Mouse (Mus musculus): ENCODE data around the gene Rnf168. TPM values are rescaled to one million over a fixed set of nuclear protein-coding genes. Genes with fewer than 3 reads are reported as not detected.

Rnf168 gene
- polyA plus RNA-seq, 1 experiment from 2014 or later: 25.7 TPM

MicroRNAs within 50 kb of the gene (microRNA counts, 519-probe panel; counts per million panel counts)
- not detected for microRNA mmu-miR-1946a

Small RNA genes within 50 kb of the gene (microRNA-seq; reads per million reads assigned to microRNA genes)
- gene Mir1946a: not detected

Other genes with a start within 250 kb of the Rnf168 start
- 38.7 and 47.2 TPM in 2 replicates for gene Pak2, start 198.1 kb upstream of the Rnf168 start, polyA plus RNA-seq (2014; fragmentation: Nextera tagmentation; extraction: Ambion mirVana)
- 119 and 125 TPM in 2 replicates for gene Pigx, start 177.7 kb upstream of the Rnf168 start, polyA plus RNA-seq (2014; fragmentation: Nextera tagmentation; extraction: Ambion mirVana)
- 47.5 and 50.9 TPM in 2 replicates for gene Cep19, start 177.7 kb upstream of the Rnf168 start, polyA plus RNA-seq (2014; fragmentation: Nextera tagmentation; extraction: Ambion mirVana)
- gene Nrros, start 111.9 kb upstream of the Rnf168 start, polyA plus RNA-seq (2014; fragmentation: Nextera tagmentation; extraction: Ambion mirVana): 3.4 and 8.7 TPM in 2 replicates
- gene Bex6, start 97.6 kb upstream of the Rnf168 start, polyA plus RNA-seq (2014; fragmentation: Nextera tagmentation; extraction: Ambion mirVana): not detected in 2 replicates
- gene Fbxo45, start 30.3 kb upstream of the Rnf168 start, polyA plus RNA-seq (2014; fragmentation: Nextera tagmentation; extraction: Ambion mirVana): 15.0 and 15.6 TPM in 2 replicates
- 12.8 and 15.6 TPM in 2 replicates for gene Wdr53, start 30.2 kb upstream of the Rnf168 start, polyA plus RNA-seq (2014; fragmentation: Nextera tagmentation; extraction: Ambion mirVana)
- gene Smco1, start 6.0 kb upstream of the Rnf168 start, polyA plus RNA-seq (2014; fragmentation: Nextera tagmentation; extraction: Ambion mirVana): not detected in 2 replicates
- gene Ubxn7, start 54.8 kb downstream of the Rnf168 start, polyA plus RNA-seq (2014; fragmentation: Nextera tagmentation; extraction: Ambion mirVana): 29.1 and 30.0 TPM in 2 replicates
- gene Tm4sf19, start 123.0 kb downstream of the Rnf168 start, polyA plus RNA-seq (2014; fragmentation: Nextera tagmentation; extraction: Ambion mirVana): not detected in 2 replicates
- gene Tctex1d2, start 142.2 kb downstream of the Rnf168 start, polyA plus RNA-seq (2014; fragmentation: Nextera tagmentation; extraction: Ambion mirVana): 34.1 and 40.1 TPM in 2 replicates
- gene Pcyt1a, start 153.5 kb downstream of the Rnf168 start, polyA plus RNA-seq (2014; fragmentation: Nextera tagmentation; extraction: Ambion mirVana): 34.9 and 57.0 TPM in 2 replicates
- 0.16 TPM in 1 of 2 replicates, not detected in the other for gene Slc51a, start 210.4 kb downstream of the Rnf168 start, polyA plus RNA-seq (2014; fragmentation: Nextera tagmentation; extraction: Ambion mirVana)
- gene Zdhhc19, start 218.8 kb downstream of the Rnf168 start, polyA plus RNA-seq (2014; fragmentation: Nextera tagmentation; extraction: Ambion mirVana): not detected in 2 replicates